Comparison of ENCODE assay signal across 18 mouse cellular contexts in the genomic region with DNA sequence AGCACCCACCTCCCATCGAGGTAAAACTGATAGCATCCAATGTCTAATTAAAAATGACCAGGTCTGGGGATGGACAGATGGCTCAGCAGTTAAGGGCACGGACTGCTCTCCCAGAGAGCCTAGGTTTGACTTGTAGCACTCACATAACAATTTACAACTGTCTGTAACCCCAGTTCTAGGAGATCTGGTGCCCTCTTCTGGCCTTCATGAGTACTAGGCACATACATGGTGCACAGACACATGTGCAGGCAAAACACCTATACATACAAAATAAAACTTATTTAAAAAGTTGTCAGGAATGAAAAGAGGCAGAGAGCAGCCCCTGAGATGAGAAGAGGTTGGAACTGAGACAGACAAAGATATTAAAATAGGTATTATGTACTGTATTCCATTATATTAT.
"Had no signal": no experiment of that assay in that cellular context is flagged by ENCODE, and none has a peak within 500 bp of the region (broad histone marks: within the 10 kb centered on the region; RNA-seq: fewer than 3 reads in every experiment).

No protein-coding gene starts in this region.

- H3K36me3 ChIP-seq: liver, embryonic 15.5 days; lung, embryonic 15.5 days; neural tube, embryonic 13.5 days had no signal

- H3K4me3 ChIP-seq: liver, embryonic 15.5 days; lung, embryonic 15.5 days; megakaryocyte, embryonic 14.5 days; myocyte; neural tube, embryonic 13.5 days had no signal

- H3K9me3 ChIP-seq: liver, embryonic 15.5 days; lung, embryonic 15.5 days; neural tube, embryonic 13.5 days had no signal

- H3K27me3 ChIP-seq: neural tube, embryonic 13.5 days had no signal

- H3K4me2 ChIP-seq: liver, embryonic 15.5 days; lung, embryonic 15.5 days; midbrain, embryonic 11.5 days; neural tube, embryonic 13.5 days had no signal

- H3K4me1 ChIP-seq: liver, embryonic 15.5 days; lung, embryonic 15.5 days had no signal

- DNase-seq: kidney, adult 2 months; kidney, postnatal 25 days; lung, adult 18-20 months; lung, postnatal 10 days; lung, postnatal 36 days; midbrain, embryonic 14.5 days; retina, postnatal 1 day; right cerebral cortex, postnatal 25 days; thymus, adult 18-20 months; thymus, postnatal 14 days; thymus, postnatal 4 days had no signal

- H3K9ac ChIP-seq: liver, embryonic 15.5 days; lung, embryonic 15.5 days; neural tube, embryonic 13.5 days had no signal

- H3K27ac ChIP-seq: kidney, postnatal 0 days; liver, embryonic 15.5 days; lung, embryonic 15.5 days; neural tube, embryonic 13.5 days had no signal
